7 mouse cellular contexts compared by ENCODE assay signal in genomic region chr14:31933441-31933840, GRCm38 (mm10).
DNase-seq lines count a peak whose midpoint lies in the region; ATAC-seq and TF ChIP-seq lines count a peak whose summit lies in the region.

No protein-coding gene starts in this region.

- H3K27ac ChIP-seq in lung, embryonic 14.5 days (ENCODE audit: low read depth): peak overlapping the region; percentile 42; the same call in 1 of the 2 replicates
- peak overlapping the region; percentile 98 for H3K27ac ChIP-seq in forebrain, embryonic 14.5 days (ENCODE audit: low read depth, low read length)
- 0 out of 2 replicates have a peak overlapping the region, but pooled peaks have one; percentile 11 for H3K27ac ChIP-seq in limb, embryonic 15.5 days
- H3K27ac ChIP-seq in stomach, embryonic 14.5 days (ENCODE audit: low read length): no peak overlapping the region; the same call in 1 of the 2 replicates

- peak overlapping the region; percentile 67 for H3K4me2 ChIP-seq in lung, embryonic 14.5 days
- H3K4me2 ChIP-seq in forebrain, embryonic 14.5 days (ENCODE audit: low read length): peak overlapping the region; percentile 57
- H3K4me2 ChIP-seq in limb, embryonic 15.5 days: peak overlapping the region; percentile 61
- peak overlapping the region; percentile 59 for H3K4me2 ChIP-seq in stomach, embryonic 14.5 days (replicated peaks; ENCODE audit: low read depth, low read length)

- no peaks in the 10 kb centered on the region for H3K9me3 ChIP-seq in lung, embryonic 14.5 days (ENCODE audit: low read depth, low read length)
- no peaks in the 10 kb centered on the region; the same call in 1 of the 2 replicates for H3K9me3 ChIP-seq in forebrain, embryonic 14.5 days (replicated peaks; ENCODE audit: control insufficient read depth, low read length)
- no peaks in the 10 kb centered on the region for H3K9me3 ChIP-seq in limb, embryonic 15.5 days
- H3K9me3 ChIP-seq in stomach, embryonic 14.5 days (ENCODE audit: control insufficient read depth, low read depth, low read length): peaks cover 3% of the 10 kb centered on the region; the same call in 1 of the 2 replicates

- H3K36me3 ChIP-seq in lung, embryonic 14.5 days (ENCODE audit: insufficient read depth): no peaks in the 10 kb centered on the region
- no peaks in the 10 kb centered on the region for H3K36me3 ChIP-seq in forebrain, embryonic 14.5 days (ENCODE audit: control insufficient read depth, insufficient read depth, low read length)
- no peaks in the 10 kb centered on the region for H3K36me3 ChIP-seq in limb, embryonic 15.5 days
- H3K36me3 ChIP-seq in stomach, embryonic 14.5 days (ENCODE audit: control insufficient read depth, insufficient read depth, low read length): no peaks in the 10 kb centered on the region

- DNase-seq in lung, embryonic 14.5 days: peak; percentile 32
- DNase-seq in lung, postnatal 14 days: no peak
- peak; percentile 89 for DNase-seq in forebrain, embryonic 14.5 days (ENCODE audit: low spot score)
- no peak for DNase-seq in yolk sac, embryonic 10.5 days (ENCODE audit: low spot score)
- DNase-seq in kidney, postnatal 10 days: no peak

- no peak for ATAC-seq in lung, embryonic 14.5 days (ENCODE audit: insufficient read depth)
- ATAC-seq in forebrain, embryonic 14.5 days: peak; percentile 86
- ATAC-seq in limb, embryonic 15.5 days (ENCODE audit: insufficient number of reproducible peaks, low FRiP score, low TSS enrichment, low read depth): no peak
- no peak for ATAC-seq in stomach, embryonic 14.5 days (ENCODE audit: insufficient number of reproducible peaks, insufficient read depth, low FRiP score, low read depth)

- no peaks in the 10 kb centered on the region for H3K27me3 ChIP-seq in lung, embryonic 14.5 days (ENCODE audit: insufficient read depth, low read length)
- H3K27me3 ChIP-seq in forebrain, embryonic 14.5 days (replicated peaks; ENCODE audit: control insufficient read depth, insufficient read depth, low read length): no peaks in the 10 kb centered on the region
- no peaks in the 10 kb centered on the region for H3K27me3 ChIP-seq in limb, embryonic 15.5 days
- H3K27me3 ChIP-seq in stomach, embryonic 14.5 days (ENCODE audit: control insufficient read depth, insufficient read depth, low read length): no peaks in the 10 kb centered on the region

- H3K4me3 ChIP-seq in lung, embryonic 14.5 days (ENCODE audit: low read depth, low read length): peak overlapping the region; percentile 35
- H3K4me3 ChIP-seq in forebrain, embryonic 14.5 days (ENCODE audit: low read depth, low read length): peak overlapping the region; percentile 30
- H3K4me3 ChIP-seq in limb, embryonic 15.5 days: peak overlapping the region; percentile 38
- peak overlapping the region; percentile 28 for H3K4me3 ChIP-seq in stomach, embryonic 14.5 days (ENCODE audit: low read depth, low read length)

- WGBS in lung, embryonic 14.5 days: 6% methylated on average over 9 of the region's 9 CpGs
- WGBS in forebrain, embryonic 14.5 days: under 1% methylated on average over 9 of the region's 9 CpGs
- 7% methylated on average over 9 of the region's 9 CpGs for WGBS in limb, embryonic 15.5 days
- 7% methylated on average over 9 of the region's 9 CpGs for WGBS in stomach, embryonic 14.5 days

- peaks cover 10% of the 10 kb centered on the region for H3K4me1 ChIP-seq in lung, embryonic 14.5 days (ENCODE audit: insufficient read depth)
- H3K4me1 ChIP-seq in forebrain, embryonic 14.5 days (ENCODE audit: control insufficient read depth, insufficient read depth, low read length): peaks cover 8% of the 10 kb centered on the region; the same call in 1 of the 2 replicates
- H3K4me1 ChIP-seq in limb, embryonic 15.5 days: peaks cover 23% of the 10 kb centered on the region
- H3K4me1 ChIP-seq in stomach, embryonic 14.5 days (ENCODE audit: control insufficient read depth, insufficient read depth, low read length): peaks cover 13% of the 10 kb centered on the region; the same call in 1 of the 2 replicates

- H3K9ac ChIP-seq in lung, embryonic 14.5 days: peak overlapping the region; percentile 51
- H3K9ac ChIP-seq in forebrain, embryonic 14.5 days (ENCODE audit: low read length): peak overlapping the region; percentile 66
- no peak overlapping the region for H3K9ac ChIP-seq in limb, embryonic 15.5 days
- H3K9ac ChIP-seq in stomach, embryonic 14.5 days (replicated peaks; ENCODE audit: low read depth, low read length): 0 out of 2 replicates have a peak overlapping the region, but pooled peaks have one; percentile 10

- TF ChIP-seq CTCF in lung, embryonic 14.5 days (IDR thresholded peaks at IDR 0.05; ENCODE audit: low read depth): no peak

Comparison
In these comparisons a context has a peak if more than half of its experiments do, and no peak if none do; other contexts are left out.
1. DNase-seq: peak in lung, embryonic 14.5 days (single experiment) and forebrain, embryonic 14.5 days (single experiment); none in lung, postnatal 14 days (single experiment), yolk sac, embryonic 10.5 days (single experiment) and kidney, postnatal 10 days (single experiment).
2. Peak in every context shown above with its lines, with median percentiles within 50 percentile points of each other: H3K4me2 ChIP-seq and H3K4me3 ChIP-seq.